Mouse (Mus musculus) MN1 (cell line): ENCODE data around the gene Map2k6.

ENCODE experiments used
- DNase-seq: peaks from one replicate; pipeline ENCODE4 v3.0.0-alpha.2; 2016; ENCODE audit warnings: low spot score

Map2k6 gene

GRCm38 (mm10) chr11:110562320-110563081 lies 163.6 kb downstream of the Map2k6 start:
- no peak for DNase-seq

GRCm38 (mm10) chr11:110563272-110563671 lies 164.3 kb downstream of the Map2k6 start:
- DNase-seq = no peak

GRCm38 (mm10) chr11:110563801-110564200 lies 164.9 kb downstream of the Map2k6 start:
- no peak for DNase-seq

GRCm38 (mm10) chr11:110566307-110566706 lies 167.4 kb downstream of the Map2k6 start:
- no peak for DNase-seq

GRCm38 (mm10) chr11:110572548-110572947 lies 173.6 kb downstream of the Map2k6 start:
- no peak for DNase-seq
